Mouse (Mus musculus): ENCODE results near the gene Slc16a6.
A peak's percentile ranks its signal among the peaks of the same experiment; 100 is the strongest.

Slc16a6 gene

GRCm38 (mm10) chr11:109487111-109487510, 13.7 kb upstream of the Slc16a6 start:
- no peak for DNase-seq (ENCODE audit: low spot score)

- no peak for DNase-seq (ENCODE audit: low spot score)
These were observed 12.1 kb upstream of the Slc16a6 start for GRCm38 (mm10) chr11:109485398-109486045.

DNA sequence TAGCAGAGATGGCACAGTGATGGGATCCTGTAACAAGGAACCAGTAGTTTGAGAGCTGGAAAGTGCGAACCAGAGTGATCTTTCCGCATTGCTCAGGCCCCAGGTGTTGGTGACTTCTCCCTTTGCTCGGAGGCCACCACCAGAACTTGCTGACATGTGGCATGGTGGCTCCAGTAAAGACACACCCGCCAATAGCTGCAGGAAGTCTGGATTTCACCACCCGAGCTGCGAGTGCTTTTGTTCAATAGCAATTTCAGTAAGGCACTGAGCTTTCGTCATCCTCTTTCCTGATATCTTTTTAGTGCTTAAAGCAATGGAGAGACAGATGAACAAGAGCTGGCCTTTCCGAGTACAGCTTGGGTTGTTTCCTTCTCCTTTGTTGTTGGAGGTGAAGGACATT, 7.0 kb upstream of the Slc16a6 start:
- DNase-seq (ENCODE audit: low spot score) = no peak

DNA sequence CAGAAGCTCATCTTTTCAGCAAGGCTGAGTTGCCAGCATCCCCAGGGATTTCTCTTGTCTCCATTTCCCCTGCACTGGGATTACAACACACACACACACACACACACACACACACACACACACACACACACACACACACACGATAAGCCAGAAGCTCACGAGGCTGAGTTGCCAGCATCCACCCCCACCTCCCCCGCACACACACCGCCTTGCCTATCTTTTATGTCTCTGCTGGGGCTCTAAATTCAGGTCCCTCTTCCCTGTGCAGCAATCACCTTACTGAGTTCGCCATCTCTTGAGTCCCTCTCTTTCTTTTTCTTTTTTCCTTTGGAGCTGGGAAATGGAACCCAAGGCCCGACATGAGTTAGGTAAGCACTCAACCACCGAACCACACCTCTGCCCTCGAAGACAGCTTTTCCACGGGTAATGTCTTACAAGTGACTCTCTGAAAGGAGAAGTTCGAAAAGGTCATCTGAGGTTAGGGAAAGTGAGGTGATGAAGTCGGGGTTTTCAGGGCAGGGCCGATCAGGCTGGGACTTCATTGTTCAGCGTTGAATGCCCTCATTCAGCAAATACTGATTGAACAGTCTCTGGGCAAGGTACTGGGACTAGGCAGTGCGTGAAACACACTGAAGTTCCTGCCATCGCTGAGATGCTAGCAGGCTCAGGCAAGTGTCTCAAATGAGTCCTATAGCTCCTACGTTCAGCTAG, 6.3 kb upstream of the Slc16a6 start:
- no peak for DNase-seq (ENCODE audit: low spot score)

DNA sequence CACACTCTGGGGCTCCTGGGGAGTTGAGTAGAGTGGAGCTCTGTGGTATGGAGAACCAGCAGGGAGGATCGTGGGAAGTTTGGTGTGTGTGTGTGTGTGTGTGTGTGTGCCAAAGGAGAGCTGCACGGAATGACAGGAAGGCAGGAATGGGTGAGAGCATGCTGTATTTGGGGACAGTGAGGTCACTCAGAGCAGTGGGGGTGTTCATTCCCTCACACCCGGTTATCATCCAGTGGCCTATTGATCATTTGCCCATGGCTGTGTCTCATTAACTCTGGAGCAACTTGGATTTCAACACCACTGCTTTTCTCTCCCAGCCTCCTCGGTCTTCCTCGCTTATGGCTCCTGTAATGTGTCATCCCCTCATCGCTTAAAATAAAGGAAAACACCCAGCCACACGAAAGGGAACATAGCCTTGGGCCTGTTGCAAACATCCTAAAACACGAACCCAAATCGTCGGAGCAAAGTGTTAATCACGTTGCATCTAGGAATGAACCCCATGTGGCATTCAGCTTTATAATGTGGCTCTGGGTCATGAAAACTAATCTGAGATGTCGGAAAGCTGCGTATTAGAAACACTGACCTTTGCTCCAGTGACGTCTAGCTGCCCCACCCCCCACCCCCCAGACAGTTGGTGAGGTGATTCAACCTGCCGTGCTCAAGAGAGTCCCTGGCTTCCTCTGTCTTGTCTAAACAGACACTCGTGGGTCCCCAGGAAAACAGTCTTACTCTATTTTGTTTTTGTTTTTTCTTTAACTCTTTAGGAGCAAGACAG, 4.4 kb upstream of the Slc16a6 start:
- no peak for DNase-seq (ENCODE audit: low spot score)

GRCm38 (mm10) chr11:109476653-109477052, 3.3 kb upstream of the Slc16a6 start:
- no peak for DNase-seq (ENCODE audit: low spot score)

- DNase-seq (ENCODE audit: low spot score) = no peak
These were observed 2.8 kb upstream of the Slc16a6 start for GRCm38 (mm10) chr11:109476241-109476640.

DNA sequence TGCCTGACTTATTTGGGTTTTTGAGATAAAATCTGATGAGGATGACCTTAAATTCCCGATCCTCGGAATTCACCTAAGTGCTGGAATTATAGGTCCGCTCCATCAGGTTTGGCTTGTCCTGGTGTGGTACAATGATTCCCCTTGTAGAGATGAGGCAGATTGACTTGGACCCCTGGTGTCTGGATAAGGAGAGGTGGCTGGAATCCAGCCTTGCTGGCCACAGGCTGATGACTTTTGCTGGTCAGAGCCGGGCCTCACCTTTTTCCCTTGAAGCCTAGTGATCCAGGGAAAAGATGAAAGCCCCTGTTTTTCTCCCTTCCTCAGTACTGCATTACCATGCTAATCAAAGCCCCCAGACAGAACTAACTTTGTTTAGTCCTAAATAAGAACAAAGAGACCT, 2.3 kb upstream of the Slc16a6 start:
- DNase-seq (ENCODE audit: low spot score) = no peak

DNA sequence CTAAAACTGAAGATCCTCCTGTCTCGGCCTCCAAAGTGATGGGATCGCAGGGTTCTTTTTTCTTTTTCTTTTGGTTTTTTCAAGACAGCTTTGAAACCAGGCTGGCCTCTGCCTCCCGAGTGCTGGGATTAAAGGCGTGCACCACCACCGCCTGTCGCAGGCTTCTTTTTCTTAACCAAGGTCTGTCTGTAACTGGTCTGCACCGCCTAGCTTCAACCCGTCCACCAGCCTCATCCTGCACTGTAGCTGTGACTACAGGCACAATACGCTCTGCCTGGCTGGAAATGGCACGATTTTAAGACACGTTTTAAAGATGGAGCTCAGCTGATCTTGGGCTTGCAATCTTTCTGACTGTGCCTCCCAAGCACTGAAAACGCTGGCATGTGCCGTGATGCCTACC, 1.4 kb upstream of the Slc16a6 start:
- DNase-seq (ENCODE audit: low spot score) = no peak

DNA sequence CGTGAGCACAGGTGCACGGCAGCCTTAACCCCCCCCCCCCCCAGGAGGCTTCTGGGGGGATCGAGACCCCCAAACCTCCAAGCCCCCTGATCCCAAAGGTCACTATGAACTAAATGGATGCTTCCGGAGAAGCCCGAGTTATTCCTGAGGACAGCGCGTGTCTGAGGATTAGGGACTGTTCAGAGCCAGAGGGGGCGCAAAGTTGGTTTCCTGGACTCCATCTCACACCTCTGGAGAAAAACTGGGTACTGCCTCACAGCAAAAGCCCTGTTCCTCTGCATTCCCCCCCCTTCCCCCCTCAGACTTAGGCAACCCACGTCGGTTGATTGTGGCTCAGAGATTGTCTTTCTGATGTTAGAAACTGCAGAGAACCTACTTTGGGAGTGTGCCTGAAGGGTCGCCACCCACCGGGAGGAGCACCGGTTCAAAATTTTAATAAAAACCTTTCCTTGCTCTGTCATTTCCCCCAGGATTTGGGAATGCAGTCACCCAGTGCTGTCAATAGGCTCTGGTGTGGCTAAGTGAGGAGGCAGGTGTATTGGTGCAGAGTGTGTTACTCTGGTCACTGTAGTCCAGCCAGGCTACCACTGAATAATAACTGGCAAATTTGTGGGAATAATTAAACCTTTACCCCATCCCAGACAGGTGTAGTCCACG, 816 bp upstream of the Slc16a6 start:
- no peak for DNase-seq (ENCODE audit: low spot score)

GRCm38 (mm10) chr11:109472821-109473170, 602 bp downstream of the Slc16a6 start:
- no peak for DNase-seq (ENCODE audit: low spot score)

DNA sequence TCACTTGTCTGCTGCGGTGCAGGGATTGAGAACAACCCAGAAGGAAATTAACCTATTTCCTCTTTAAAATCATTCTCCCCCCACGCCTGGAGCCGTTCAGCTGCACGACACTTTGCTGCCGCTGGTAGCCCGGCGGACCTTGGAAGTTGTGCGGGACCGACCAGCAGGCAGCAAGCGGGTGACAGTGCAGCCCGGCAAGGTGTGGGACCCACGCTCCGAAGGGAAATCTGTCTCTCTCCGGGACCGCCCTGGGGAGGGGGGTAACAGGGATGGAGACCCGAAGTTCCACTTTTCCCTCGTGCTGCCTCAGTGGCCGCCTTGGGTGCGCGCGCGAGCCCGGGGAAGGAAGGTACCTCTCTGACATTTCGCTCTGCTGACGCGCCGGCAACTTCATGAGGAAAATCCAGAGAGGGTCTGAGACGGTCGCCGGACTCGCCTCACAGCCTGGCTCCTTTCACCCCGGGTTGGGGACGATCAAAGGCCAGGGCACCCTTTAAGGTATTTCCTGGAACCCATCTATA, 1.2 kb downstream of the Slc16a6 start:
- peak; percentile 22 for DNase-seq (ENCODE audit: low spot score)

- DNase-seq (ENCODE audit: low spot score) = no peak
These were observed 2.2 kb downstream of the Slc16a6 start for GRCm38 (mm10) chr11:109470921-109471861.

- DNase-seq (ENCODE audit: low spot score) = no peak
These were observed 3.2 kb downstream of the Slc16a6 start for GRCm38 (mm10) chr11:109470170-109470569.

DNA sequence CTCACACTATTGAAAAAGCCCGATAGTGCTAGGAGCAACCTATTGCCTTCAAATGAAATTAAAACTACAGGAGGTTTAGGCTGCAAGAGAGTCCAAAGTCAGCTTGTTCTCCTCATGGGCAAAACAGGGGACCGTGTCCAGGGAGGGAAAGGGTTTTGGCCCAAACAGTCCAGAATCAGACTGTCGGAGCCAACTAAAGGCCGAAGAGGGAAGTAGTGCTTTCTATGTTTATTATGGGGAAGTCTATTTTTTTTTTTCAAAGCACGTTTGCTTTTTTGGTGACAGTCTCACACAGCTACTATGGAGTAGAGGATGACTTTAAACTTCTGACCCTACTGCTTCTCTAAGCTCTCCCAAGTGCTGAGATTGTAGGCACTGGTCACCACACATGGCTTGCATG, 5.3 kb downstream of the Slc16a6 start:
- no peak for DNase-seq (ENCODE audit: low spot score)

GRCm38 (mm10) chr11:109466987-109467386, 6.4 kb downstream of the Slc16a6 start:
- DNase-seq (ENCODE audit: low spot score) = no peak

- DNase-seq (ENCODE audit: low spot score) = no peak
These were observed 8.3 kb downstream of the Slc16a6 start for GRCm38 (mm10) chr11:109465068-109465467.

GRCm38 (mm10) chr11:109460586-109460985, 12.8 kb downstream of the Slc16a6 start:
- no peak for DNase-seq (ENCODE audit: low spot score)

GRCm38 (mm10) chr11:109458165-109458564, 15.2 kb downstream of the Slc16a6 start:
- no peak for DNase-seq (ENCODE audit: low spot score)

DNA sequence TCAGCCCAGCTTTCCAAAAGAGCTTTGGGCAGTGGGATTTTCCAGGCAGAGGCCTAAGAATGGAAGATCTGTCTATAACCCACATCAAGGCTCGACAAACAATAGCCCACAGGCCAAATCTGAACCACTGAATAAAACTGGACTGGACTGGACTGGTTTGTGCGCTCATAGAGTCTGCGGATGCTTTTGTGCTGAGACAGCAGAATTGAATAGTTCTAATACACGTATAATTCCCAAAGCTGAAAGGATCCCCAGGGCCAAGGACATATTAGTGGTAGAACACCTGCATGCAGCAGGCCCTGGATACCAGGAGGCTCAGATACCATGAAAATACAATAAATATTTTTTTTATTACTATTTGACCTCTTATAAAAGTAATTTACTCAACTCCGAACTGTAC, 17.1 kb downstream of the Slc16a6 start:
- no peak for DNase-seq (ENCODE audit: low spot score)

- DNase-seq (ENCODE audit: low spot score) = no peak
These were observed 22.2 kb downstream of the Slc16a6 start for GRCm38 (mm10) chr11:109451169-109451568.

Measured in ovary, postnatal 10 days (tissue).